Mouse (Mus musculus): ENCODE measurements around the gene Olfr229. TPM values are rescaled to one million over a fixed set of nuclear protein-coding genes. Genes with fewer than 3 reads are reported as not detected.

The Olfr229 gene
- polyA plus RNA-seq (2012; rRNA removed) = not detected in 2 replicates

GRCm38 (mm10) chr9:39907036-39907435 lies at the start of gene Olfr229:
Olfr229 (plus strand) TSS chr9:39907336.

GRCm38 (mm10) chr9:39866122-39866521 lies 41.0 kb upstream of the Olfr229 start, which contains the start of gene Olfr972:
Olfr972 (plus strand) TSS chr9:39866422.

GRCm38 (mm10) chr9:39937201-39937600 lies 30.1 kb downstream of the Olfr229 start, which contains the start of gene Olfr974:
Olfr974 (plus strand) TSS chr9:39937501.

GRCm38 (mm10) chr9:39951946-39952345 lies 44.8 kb downstream of the Olfr229 start, which contains the start of gene Olfr975:
Olfr975 (minus strand) TSS chr9:39952046.

GRCm38 (mm10) chr9:39961033-39961432 lies 53.9 kb downstream of the Olfr229 start, which contains the start of gene Olfr976:
Olfr976 (minus strand) TSS chr9:39961133.

Other genes starting within 250 kb of the Olfr229 start
- gene Olfr963, start 240.1 kb upstream of the Olfr229 start, polyA plus RNA-seq (2012; rRNA removed) = not detected in 2 replicates
- gene Olfr149, start 200.2 kb upstream of the Olfr229 start, polyA plus RNA-seq (2012; rRNA removed) = not detected in 2 replicates
- gene Olfr965, start 196.0 kb upstream of the Olfr229 start, polyA plus RNA-seq (2012; rRNA removed) = not detected in 2 replicates
- not detected in 2 replicates for gene Olfr150, start 176.4 kb upstream of the Olfr229 start, polyA plus RNA-seq (2012; rRNA removed)
- gene Olfr967, start 161.1 kb upstream of the Olfr229 start, polyA plus RNA-seq (2012; rRNA removed) = not detected in 2 replicates
- not detected in 2 replicates for gene Olfr968, start 124.1 kb upstream of the Olfr229 start, polyA plus RNA-seq (2012; rRNA removed)
- not detected in 2 replicates for gene Olfr969, start 116.4 kb upstream of the Olfr229 start, polyA plus RNA-seq (2012; rRNA removed)
- not detected in 2 replicates for gene Olfr970, start 98.5 kb upstream of the Olfr229 start, polyA plus RNA-seq (2012; rRNA removed)
- gene Olfr971, start 70.5 kb upstream of the Olfr229 start, polyA plus RNA-seq (2012; rRNA removed) = not detected in 2 replicates
- gene Olfr972, start 40.9 kb upstream of the Olfr229 start, polyA plus RNA-seq (2012; rRNA removed) = not detected in 2 replicates
- not detected in 2 replicates for gene Olfr974, start 30.2 kb downstream of the Olfr229 start, polyA plus RNA-seq (2012; rRNA removed)
- gene Olfr975, start 44.7 kb downstream of the Olfr229 start, polyA plus RNA-seq (2012; rRNA removed) = 0.04 and 0.09 TPM in 2 replicates
- not detected in 2 replicates for gene Olfr976, start 53.8 kb downstream of the Olfr229 start, polyA plus RNA-seq (2012; rRNA removed)
- not detected in 2 replicates for gene Olfr978, start 84.8 kb downstream of the Olfr229 start, polyA plus RNA-seq (2012; rRNA removed)
- not detected in 2 replicates for gene Olfr979, start 96.1 kb downstream of the Olfr229 start, polyA plus RNA-seq (2012; rRNA removed)
- gene Olfr980, start 102.2 kb downstream of the Olfr229 start, polyA plus RNA-seq (2012; rRNA removed) = not detected in 2 replicates
- not detected in 2 replicates for gene Olfr981, start 114.1 kb downstream of the Olfr229 start, polyA plus RNA-seq (2012; rRNA removed)
- gene Olfr982, start 166.5 kb downstream of the Olfr229 start, polyA plus RNA-seq (2012; rRNA removed) = not detected in 2 replicates
- not detected in 2 replicates for gene Olfr983, start 186.3 kb downstream of the Olfr229 start, polyA plus RNA-seq (2012; rRNA removed)
- gene Olfr984, start 206.9 kb downstream of the Olfr229 start, polyA plus RNA-seq (2012; rRNA removed) = not detected in 2 replicates
- not detected in 2 replicates for gene Olfr985, start 222.8 kb downstream of the Olfr229 start, polyA plus RNA-seq (2012; rRNA removed)
- not detected in 2 replicates for gene Tmem225, start 240.8 kb downstream of the Olfr229 start, polyA plus RNA-seq (2012; rRNA removed)